Mouse (Mus musculus): ENCODE measurements around the gene Tle2. TPM values are rescaled to one million over a fixed set of nuclear protein-coding genes. Genes with fewer than 3 reads are reported as not detected.

The Tle2 gene
- polyA plus RNA-seq, 1 experiment from 2014 or later: 39.4 TPM

- H3K4me2 ChIP-seq: peak overlapping the region; percentile 75
- peak overlapping the region; percentile 62 for H3K4me3 ChIP-seq (replicated peaks)
- no peaks in the 10 kb centered on the region; the same call in 1 of the 2 replicates for H3K9me3 ChIP-seq
- peaks cover 66% of the 10 kb centered on the region for H3K27me3 ChIP-seq
- 2% methylated on average over 6 of the region's 6 CpGs for WGBS
- H3K9ac ChIP-seq (replicated peaks): peak overlapping the region; percentile 82
- H3K27ac ChIP-seq: peak overlapping the region; percentile 67
- ATAC-seq (ENCODE audit: insufficient number of reproducible peaks, insufficient read depth, low FRiP score, low TSS enrichment, low read depth): no peak
- H3K4me1 ChIP-seq (replicated peaks): peaks cover 61% of the 10 kb centered on the region
- peaks cover 10% of the 10 kb centered on the region; the same call in 1 of the 2 replicates for H3K36me3 ChIP-seq
Measured at GRCm38 (mm10) chr10:81575695-81576094, 1.3 kb downstream of the Tle2 start.

- H3K27ac ChIP-seq: no peak overlapping the region
- peaks cover 61% of the 10 kb centered on the region for H3K27me3 ChIP-seq
- peaks cover 35% of the 10 kb centered on the region for H3K36me3 ChIP-seq
- no peak overlapping the region for H3K4me3 ChIP-seq (replicated peaks)
- H3K9ac ChIP-seq (replicated peaks): no peak overlapping the region
- no peaks in the 10 kb centered on the region; the same call in 1 of the 2 replicates for H3K9me3 ChIP-seq
- peaks cover 49% of the 10 kb centered on the region for H3K4me1 ChIP-seq (replicated peaks)
- ATAC-seq (ENCODE audit: insufficient number of reproducible peaks, insufficient read depth, low FRiP score, low TSS enrichment, low read depth): no peak
- 71% methylated on average over 4 of the region's 4 CpGs for WGBS
- no peak overlapping the region for H3K4me2 ChIP-seq
Measured at GRCm38 (mm10) chr10:81579967-81580366, 5.6 kb downstream of the Tle2 start.

- Histone ChIP-seq H3K9me3 (no peaks in the 10 kb centered on the region; the same call in 1 of the 2 replicates), H3K27me3 (peaks cover 61% of the 10 kb centered on the region), H3K4me3 (replicated peaks) (no peak overlapping the region), H3K27ac (no peak overlapping the region), H3K9ac (replicated peaks) (no peak overlapping the region), H3K36me3 (peaks cover 41% of the 10 kb centered on the region), H3K4me2 (peak overlapping the region; percentile 18; the same call in 1 of the 2 replicates), H3K4me1 (replicated peaks) (peaks cover 47% of the 10 kb centered on the region)
- ATAC-seq (ENCODE audit: insufficient number of reproducible peaks, insufficient read depth, low FRiP score, low TSS enrichment, low read depth): no peak
- WGBS: 48% methylated on average over 25 of the region's 25 CpGs
Measured at GRCm38 (mm10) chr10:81580441-81581070, 6.2 kb downstream of the Tle2 start.

GRCm38 (mm10) chr10:81583347-81583746 is 9.0 kb downstream of the Tle2 start:
- H3K27me3 ChIP-seq: peaks cover 64% of the 10 kb centered on the region

GRCm38 (mm10) chr10:81588739-81589138 is 14.4 kb downstream of the Tle2 start:
- H3K9ac ChIP-seq (replicated peaks): no peak overlapping the region
- no peak overlapping the region for H3K27ac ChIP-seq
- peaks cover 48% of the 10 kb centered on the region for H3K27me3 ChIP-seq
- H3K36me3 ChIP-seq: peaks cover 65% of the 10 kb centered on the region
- ATAC-seq (ENCODE audit: insufficient number of reproducible peaks, insufficient read depth, low FRiP score, low TSS enrichment, low read depth): no peak
- H3K4me3 ChIP-seq (replicated peaks): no peak overlapping the region
- no peaks in the 10 kb centered on the region for H3K9me3 ChIP-seq
- WGBS: 68% methylated on average over 7 of the region's 7 CpGs
- no peak overlapping the region for H3K4me2 ChIP-seq
- H3K4me1 ChIP-seq (replicated peaks): no peaks in the 10 kb centered on the region

More at GRCm38 (mm10) chr10:81583347-81583746, 9.0 kb downstream of the Tle2 start:
- no peak overlapping the region for H3K9ac ChIP-seq (replicated peaks)
- H3K36me3 ChIP-seq: peaks cover 62% of the 10 kb centered on the region
- no peak overlapping the region for H3K27ac ChIP-seq
- H3K4me2 ChIP-seq: no peak overlapping the region
- WGBS: 58% methylated on average over 6 of the region's 6 CpGs
- H3K4me3 ChIP-seq (replicated peaks): no peak overlapping the region
- no peak for ATAC-seq (ENCODE audit: insufficient number of reproducible peaks, insufficient read depth, low FRiP score, low TSS enrichment, low read depth)
- H3K9me3 ChIP-seq: no peaks in the 10 kb centered on the region
- peaks cover 32% of the 10 kb centered on the region for H3K4me1 ChIP-seq (replicated peaks)

GRCm38 (mm10) chr10:81591846-81592245 is 17.5 kb downstream of the Tle2 start:
- H3K4me2 ChIP-seq: no peak overlapping the region
- ATAC-seq (ENCODE audit: insufficient number of reproducible peaks, insufficient read depth, low FRiP score, low TSS enrichment, low read depth): no peak
- 62% methylated on average over 9 of the region's 9 CpGs for WGBS
- peaks cover 50% of the 10 kb centered on the region for H3K27me3 ChIP-seq
- H3K9ac ChIP-seq (replicated peaks): no peak overlapping the region
- no peak overlapping the region for H3K27ac ChIP-seq
- no peaks in the 10 kb centered on the region for H3K9me3 ChIP-seq
- H3K4me3 ChIP-seq (replicated peaks): no peak overlapping the region
- peaks cover 39% of the 10 kb centered on the region for H3K36me3 ChIP-seq
- H3K4me1 ChIP-seq (replicated peaks): peaks cover 29% of the 10 kb centered on the region

GRCm38 (mm10) chr10:81592631-81593030 is 18.3 kb downstream of the Tle2 start:
- H3K27ac ChIP-seq: no peak overlapping the region
- H3K9ac ChIP-seq (replicated peaks): no peak overlapping the region
- H3K4me1 ChIP-seq (replicated peaks): peaks cover 36% of the 10 kb centered on the region
- ATAC-seq (ENCODE audit: insufficient number of reproducible peaks, insufficient read depth, low FRiP score, low TSS enrichment, low read depth): no peak
- H3K4me3 ChIP-seq (replicated peaks): no peak overlapping the region
- H3K36me3 ChIP-seq: peaks cover 31% of the 10 kb centered on the region
- H3K9me3 ChIP-seq: no peaks in the 10 kb centered on the region
- H3K4me2 ChIP-seq: no peak overlapping the region
- 79% methylated on average over 7 of the region's 7 CpGs for WGBS
- H3K27me3 ChIP-seq: peaks cover 44% of the 10 kb centered on the region

GRCm38 (mm10) chr10:81593223-81593622 is 18.9 kb downstream of the Tle2 start:
- Histone ChIP-seq H3K4me2 (no peak overlapping the region), H3K4me3 (replicated peaks) (no peak overlapping the region), H3K36me3 (peaks cover 25% of the 10 kb centered on the region), H3K4me1 (replicated peaks) (peaks cover 42% of the 10 kb centered on the region), H3K9me3 (no peaks in the 10 kb centered on the region), H3K27ac (no peak overlapping the region), H3K9ac (replicated peaks) (no peak overlapping the region), H3K27me3 (peaks cover 40% of the 10 kb centered on the region)
- no peak for ATAC-seq (ENCODE audit: insufficient number of reproducible peaks, insufficient read depth, low FRiP score, low TSS enrichment, low read depth)
- 66% methylated on average over 4 of the region's 4 CpGs for WGBS

- Histone ChIP-seq H3K27ac (no peak overlapping the region), H3K4me1 (replicated peaks) (peaks cover 50% of the 10 kb centered on the region), H3K36me3 (peaks cover 18% of the 10 kb centered on the region), H3K9me3 (no peaks in the 10 kb centered on the region), H3K4me3 (replicated peaks) (no peak overlapping the region), H3K9ac (replicated peaks) (no peak overlapping the region), H3K4me2 (no peak overlapping the region), H3K27me3 (peaks cover 36% of the 10 kb centered on the region)
- ATAC-seq (ENCODE audit: insufficient number of reproducible peaks, insufficient read depth, low FRiP score, low TSS enrichment, low read depth): no peak
- 71% methylated on average over 18 of the region's 18 CpGs for WGBS
Measured at GRCm38 (mm10) chr10:81593935-81594334, 19.6 kb downstream of the Tle2 start.

GRCm38 (mm10) chr10:81595599-81595998 is 21.2 kb downstream of the Tle2 start:
- Histone ChIP-seq H3K27me3 (peaks cover 28% of the 10 kb centered on the region), H3K4me1 (replicated peaks) (peaks cover 64% of the 10 kb centered on the region), H3K36me3 (0 out of 2 replicates have a peak, but pooled peaks cover 1% of the 10 kb centered on the region), H3K27ac (peak overlapping the region; percentile 90), H3K9ac (replicated peaks) (peak overlapping the region; percentile 44), H3K9me3 (no peaks in the 10 kb centered on the region), H3K4me2 (peak overlapping the region; percentile 53; the same call in 1 of the 2 replicates), H3K4me3 (replicated peaks) (no peak overlapping the region)
- no peak for ATAC-seq (ENCODE audit: insufficient number of reproducible peaks, insufficient read depth, low FRiP score, low TSS enrichment, low read depth)
- 38% methylated on average over 5 of the region's 5 CpGs for WGBS

GRCm38 (mm10) chr10:81596611-81597010 is 22.2 kb downstream of the Tle2 start:
- Histone ChIP-seq H3K4me1 (replicated peaks) (peaks cover 73% of the 10 kb centered on the region), H3K9me3 (no peaks in the 10 kb centered on the region), H3K9ac (replicated peaks) (peak overlapping the region; percentile 37), H3K27me3 (peaks cover 26% of the 10 kb centered on the region), H3K4me3 (replicated peaks) (peak overlapping the region; percentile 24), H3K27ac (peak overlapping the region; percentile 90), H3K36me3 (no peaks in the 10 kb centered on the region), H3K4me2 (peak overlapping the region; percentile 53)
- 0 out of 2 replicates have a peak, but pooled peaks have one; percentile 0 for ATAC-seq (ENCODE audit: insufficient number of reproducible peaks, insufficient read depth, low FRiP score, low TSS enrichment, low read depth)
- 1% methylated on average over 10 of the region's 10 CpGs for WGBS
